In genomic region chr16:92555051-92555450, GRCm38 (mm10) we compare ENCODE assay signal across 26 mouse cellular contexts.
"Had no signal": no experiment of that assay in that cellular context is flagged by ENCODE, and none has a peak within 500 bp of the region (broad histone marks: within the 10 kb centered on the region; RNA-seq: fewer than 3 reads in every experiment).

No protein-coding gene starts in this region.

- DNase-seq: cerebellum, postnatal 25 days; cerebellum, postnatal 36 days; embryo, embryonic 11 days; forebrain, postnatal 0 days; gastrocnemius, adult 2 months; gastrocnemius, postnatal 10 days; gastrocnemius, postnatal 14 days; gastrocnemius, postnatal 25 days; gastrocnemius, postnatal 36 days; heart, adult 11 months; heart, adult 18-20 months; heart, adult 2 months had no signal

- H3K27ac ChIP-seq: embryonic facial prominence, embryonic 10.5 days; embryonic facial prominence, embryonic 12.5 days; embryonic facial prominence, embryonic 13.5 days; embryonic facial prominence, embryonic 15.5 days; forebrain, embryonic 10.5 days; forebrain, embryonic 12.5 days; forebrain, embryonic 13.5 days; forebrain, embryonic 15.5 days; gastrocnemius, adult 2 months; heart, adult 2 months; heart, embryonic 10.5 days had no signal

- H3K9me3 ChIP-seq: embryonic facial prominence, embryonic 10.5 days; embryonic facial prominence, embryonic 12.5 days; embryonic facial prominence, embryonic 13.5 days; embryonic facial prominence, embryonic 15.5 days; forebrain, embryonic 10.5 days; forebrain, embryonic 12.5 days; forebrain, embryonic 13.5 days; forebrain, embryonic 15.5 days; heart, embryonic 10.5 days; heart, embryonic 12.5 days had no signal

- H3K9ac ChIP-seq: embryonic facial prominence, embryonic 12.5 days; embryonic facial prominence, embryonic 13.5 days; embryonic facial prominence, embryonic 15.5 days; forebrain, embryonic 12.5 days; forebrain, embryonic 13.5 days; forebrain, embryonic 15.5 days; forebrain, postnatal 0 days; heart, embryonic 12.5 days had no signal

- H3K4me2 ChIP-seq: embryonic facial prominence, embryonic 12.5 days; embryonic facial prominence, embryonic 13.5 days; embryonic facial prominence, embryonic 15.5 days; forebrain, embryonic 12.5 days; forebrain, embryonic 13.5 days; forebrain, embryonic 15.5 days; heart, embryonic 11.5 days; heart, embryonic 12.5 days had no signal

- H3K4me1 ChIP-seq: embryonic facial prominence, embryonic 15.5 days; forebrain, embryonic 12.5 days; forebrain, embryonic 15.5 days had no signal

- H3K27me3 ChIP-seq: embryonic facial prominence, embryonic 12.5 days; embryonic facial prominence, embryonic 15.5 days; forebrain, embryonic 12.5 days; forebrain, embryonic 13.5 days; forebrain, embryonic 15.5 days had no signal

- H3K36me3 ChIP-seq: embryonic facial prominence, embryonic 10.5 days; embryonic facial prominence, embryonic 12.5 days; embryonic facial prominence, embryonic 13.5 days; embryonic facial prominence, embryonic 15.5 days; forebrain, embryonic 10.5 days; forebrain, embryonic 12.5 days; forebrain, embryonic 15.5 days; heart, embryonic 10.5 days; heart, embryonic 12.5 days had no signal

- ATAC-seq: forebrain, embryonic 13.5 days; forebrain, embryonic 14.5 days; forebrain, embryonic 15.5 days; forebrain, embryonic 16.5 days; forebrain, postnatal 0 days had no signal

- H3K4me3 ChIP-seq: embryonic facial prominence, embryonic 10.5 days; embryonic facial prominence, embryonic 12.5 days; embryonic facial prominence, embryonic 13.5 days; embryonic facial prominence, embryonic 15.5 days; erythroblast, embryonic 14.5 days; forebrain, embryonic 10.5 days; forebrain, embryonic 12.5 days; forebrain, embryonic 13.5 days; forebrain, embryonic 15.5 days; gastrocnemius, adult 2 months; heart, adult 2 months; heart, embryonic 10.5 days; heart, embryonic 12.5 days had no signal
